Mouse (Mus musculus) liver, adult 2 months (tissue): ENCODE measurements around the gene Bloc1s3.

ENCODE experiments used
- CTCF ChIP-seq: fragments of 200-500 bp; IDR thresholded peaks from 2 replicates; pipeline ENCODE4 v1.5.1; 2011; ENCODE audit warnings: low read depth, low read length, control low read depth
- POLR2A ChIP-seq: fragments of 200-500 bp; IDR thresholded peaks from 2 replicates; pipeline ENCODE4 v1.6.1; 2011; ENCODE audit warnings: low read length, control low read depth; ENCODE audit not compliant: insufficient read depth; ENCODE audit errors: extremely low read depth

GRCm38 (mm10) chr7:19495521-19496213, 12.5 kb downstream of the Bloc1s3 start:
- no peak for TF ChIP-seq POLR2A
- TF ChIP-seq CTCF = no peak
